Mouse (Mus musculus) ES-E14 (cell line): Measurements from ENCODE around the gene Ehd2. TPM values are rescaled to one million over a fixed set of nuclear protein-coding genes. Genes with fewer than 3 reads are reported as not detected.
A peak's percentile ranks its signal among the peaks of the same experiment; 100 is the strongest.

Source experiments
- DNase-seq: peaks from one replicate; pipeline ENCODE4 v3.0.0-alpha.2; 2013; ENCODE audit warnings: low read depth, low spot score
- H3K27ac ChIP-seq: 2 replicates; pipeline ENCODE4 v1.5.1; 2012; ENCODE audit warnings: low read depth, mild to moderate bottlenecking, low read length, moderate library complexity, mixed read lengths; ENCODE audit not compliant: poor library complexity, insufficient read depth, severe bottlenecking
- H3K36me3 ChIP-seq: 2 replicates; pipeline ENCODE4 v1.6.1; 2012; ENCODE audit warnings: mild to moderate bottlenecking, low read length, moderate library complexity, mixed read lengths; ENCODE audit not compliant: control insufficient read depth, poor library complexity, insufficient read depth, severe bottlenecking
- H3K4me1 ChIP-seq, 2 experiments: fragments of 150-350 bp in 1 of 2; sonication (generic) in 1 of 2; 2 replicates each; pipeline ENCODE4 v1.6.1; 2012; ENCODE audit warnings: low read length in 2 of 2, mild to moderate bottlenecking in 1 of 2, mixed read lengths in 1 of 2; ENCODE audit not compliant: control insufficient read depth in 2 of 2, insufficient read depth in 2 of 2, poor library complexity in 1 of 2
- H3K4me3 ChIP-seq, 2 experiments: fragments of 150-350 bp in 1 of 2; sonication (generic) in 1 of 2; 2 replicates each; pipeline ENCODE4 v1.5.1; 2012; ENCODE audit warnings: low read length in 2 of 2, low read depth in 1 of 2, mild to moderate bottlenecking in 1 of 2, mixed read lengths in 1 of 2; ENCODE audit not compliant: insufficient read depth in 1 of 2, poor library complexity in 1 of 2, severe bottlenecking in 1 of 2
- H3K9ac ChIP-seq: 2 replicates; pipeline ENCODE4 v1.6.1; 2012; ENCODE audit warnings: low read depth, mild to moderate bottlenecking, low read length, mixed read lengths; ENCODE audit not compliant: poor library complexity, insufficient read depth, severe bottlenecking
- H3K9me3 ChIP-seq: fragments of 150-350 bp; sonication (generic); 2 replicates; pipeline ENCODE4 v1.6.1; 2012; ENCODE audit warnings: low read depth, mild to moderate bottlenecking, low read length; ENCODE audit not compliant: control insufficient read depth, insufficient read depth
- CHD2 ChIP-seq: IDR thresholded peaks from 2 replicates; pipeline ENCODE4 v1.6.1; 2014; ENCODE audit warnings: mild to moderate bottlenecking, low read depth, low read length, inconsistent platforms
- HCFC1 ChIP-seq: IDR thresholded peaks from 2 replicates; pipeline ENCODE4 v1.6.1; 2012; ENCODE audit warnings: low read length, inconsistent platforms, borderline replicate concordance; ENCODE audit not compliant: insufficient read depth
- MAFK ChIP-seq: IDR thresholded peaks from 2 replicates; pipeline ENCODE4 v1.6.1; 2014; ENCODE audit warnings: mild to moderate bottlenecking, low read depth, low read length, inconsistent platforms; ENCODE audit not compliant: insufficient read depth
- ZC3H11A ChIP-seq: IDR thresholded peaks from 2 replicates; pipeline ENCODE4 v1.6.1; 2012; ENCODE audit warnings: low read depth, mild to moderate bottlenecking, inconsistent platforms, low read length, borderline replicate concordance
- ZNF384 ChIP-seq: IDR thresholded peaks from 2 replicates; pipeline ENCODE4 v1.6.1; 2012; ENCODE audit warnings: low read depth, low read length, inconsistent platforms
- in situ Hi-C, 2 experiments: fragments of 600-800 bp; cut with MboI; formaldehyde crosslinking; loops; one replicate each; pipeline ENCODE4 v1.15.1; 2025; ENCODE audit warnings: low sequenced_read_pairs in 2 of 2, inconsistent platforms in 1 of 2; ENCODE audit not compliant: unreplicated experiment in 2 of 2
- total RNA-seq: library from RNA; depleted of rRNA; stranded (reverse); fragments of 300-350 nt; gene quantifications from 2 replicates; pipeline ENCODE4 v1.2.3, GENCODE M21; 2012

Ehd2 gene
- total RNA-seq, 1 experiment: 6.8 TPM

DNA sequence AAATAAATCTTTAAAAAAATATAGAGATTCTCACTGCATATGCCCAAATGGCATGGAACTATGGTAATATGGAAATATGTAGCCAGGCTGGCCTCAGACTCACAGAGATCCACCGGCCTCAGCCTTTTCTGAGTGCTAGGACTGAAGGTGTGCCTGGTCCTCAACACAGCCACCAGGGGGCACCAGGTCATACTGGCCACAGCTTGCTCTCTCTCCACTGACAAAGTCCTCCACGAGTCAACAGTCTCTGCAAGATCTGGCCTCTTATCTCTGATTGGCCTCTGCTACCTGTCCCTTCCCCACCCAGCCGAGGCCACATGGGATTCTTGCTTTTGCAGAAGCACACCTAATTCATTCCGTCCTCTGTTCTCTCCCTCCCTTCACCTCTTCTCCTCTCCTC, 37.5 kb downstream of the Ehd2 start:
- TF ChIP-seq MAFK (no peak), ZC3H11A (no peak; the same call in 1 of the 2 replicates), HCFC1 (no peak), CHD2 (no peak), ZNF384 (no peak)
- H3K4me1 ChIP-seq: no peaks in the 10 kb centered on the region; a peak in 2 of 4 replicates
- no peak overlapping the region for H3K27ac ChIP-seq
- no peaks in the 10 kb centered on the region for H3K36me3 ChIP-seq
- H3K9ac ChIP-seq: no peak overlapping the region
- H3K9me3 ChIP-seq: no peaks in the 10 kb centered on the region
- in situ Hi-C loops: no loop called here
- no peak for DNase-seq
- no peak overlapping the region for H3K4me3 ChIP-seq

DNA sequence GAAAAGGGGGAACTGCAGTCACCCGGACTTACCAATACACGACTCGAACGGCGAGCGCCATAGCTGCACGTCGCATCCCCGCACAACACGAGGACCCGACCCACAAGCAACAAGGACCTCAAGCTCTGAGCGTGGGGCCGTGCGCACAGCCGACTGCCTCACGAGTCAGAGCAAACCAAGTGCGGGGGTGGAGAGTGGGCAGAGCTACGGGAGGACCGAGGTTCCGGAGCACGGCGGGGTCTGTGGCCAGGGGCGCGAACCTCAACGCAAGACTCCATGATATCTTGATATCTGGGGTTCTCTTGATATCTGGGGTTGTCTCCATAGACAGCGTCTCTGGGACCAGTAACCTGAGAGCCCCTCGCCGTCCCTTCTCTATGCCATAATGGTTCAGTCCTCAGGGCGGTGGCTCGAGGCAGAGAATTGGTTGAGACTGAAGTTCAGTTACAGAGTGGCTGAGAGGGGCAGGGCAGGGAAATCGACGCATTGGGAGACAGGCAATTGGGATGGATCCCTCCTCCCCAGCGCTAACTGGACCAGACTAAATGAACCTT, 45.1 kb downstream of the Ehd2 start, which contains the start of gene Selenow:
TSS of gene Selenow (minus strand) at position 183 of the 554 bp plus-strand sequence.
- peaks cover 3 to 21% of the 10 kb centered on the region in 2 experiments; a peak in 1 of 4 replicates for H3K4me1 ChIP-seq
- TF ChIP-seq HCFC1: no peak
- no peak for TF ChIP-seq ZC3H11A
- no peak for TF ChIP-seq MAFK
- H3K9me3 ChIP-seq: no peaks in the 10 kb centered on the region
- H3K4me3 ChIP-seq: peak within 1 kb of the TSS; percentile 69 to 87
- DNase-seq: peak; percentile 86
- H3K27ac ChIP-seq: peak within 1 kb of the TSS; percentile 73
- peak within 1 kb of the TSS; percentile 93 for H3K9ac ChIP-seq
- in situ Hi-C loops: no loop called here
- peaks cover 25% of the 10 kb centered on the region for H3K36me3 ChIP-seq

DNA sequence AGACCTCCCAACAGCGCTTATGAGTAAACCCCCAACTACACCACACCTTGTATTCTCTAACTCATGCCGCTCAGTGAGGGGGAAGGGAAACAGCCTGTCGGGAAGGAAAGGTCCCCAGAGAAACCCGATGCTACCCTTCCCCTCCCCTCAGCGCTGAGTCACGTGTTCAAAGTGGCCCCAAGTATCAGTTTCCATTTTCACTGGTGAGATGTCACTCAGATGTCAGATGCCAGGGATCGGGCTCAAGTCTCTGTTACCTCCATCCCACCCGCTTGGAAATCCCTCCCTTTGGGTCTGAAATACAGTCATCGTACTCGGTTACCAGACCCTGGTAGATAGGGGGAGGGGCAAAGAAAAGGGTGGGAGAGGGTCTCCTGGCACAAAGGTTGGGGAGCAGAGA, 45.6 kb downstream of the Ehd2 start:
- TF ChIP-seq ZC3H11A (no peak), MAFK (no peak), HCFC1 (no peak), ZNF384 (no peak), CHD2 (no peak)
- Histone ChIP-seq H3K36me3 (peaks cover 29% of the 10 kb centered on the region), H3K4me1 (peaks cover 3 to 25% of the 10 kb centered on the region in 2 experiments; a peak in 1 of 4 replicates), H3K9me3 (no peaks in the 10 kb centered on the region), H3K27ac (peak overlapping the region; percentile 73), H3K4me3 (peak overlapping the region; percentile 69 to 87), H3K9ac (peak overlapping the region; percentile 93)
- no peak for DNase-seq
- in situ Hi-C loops: no loop called here

DNA sequence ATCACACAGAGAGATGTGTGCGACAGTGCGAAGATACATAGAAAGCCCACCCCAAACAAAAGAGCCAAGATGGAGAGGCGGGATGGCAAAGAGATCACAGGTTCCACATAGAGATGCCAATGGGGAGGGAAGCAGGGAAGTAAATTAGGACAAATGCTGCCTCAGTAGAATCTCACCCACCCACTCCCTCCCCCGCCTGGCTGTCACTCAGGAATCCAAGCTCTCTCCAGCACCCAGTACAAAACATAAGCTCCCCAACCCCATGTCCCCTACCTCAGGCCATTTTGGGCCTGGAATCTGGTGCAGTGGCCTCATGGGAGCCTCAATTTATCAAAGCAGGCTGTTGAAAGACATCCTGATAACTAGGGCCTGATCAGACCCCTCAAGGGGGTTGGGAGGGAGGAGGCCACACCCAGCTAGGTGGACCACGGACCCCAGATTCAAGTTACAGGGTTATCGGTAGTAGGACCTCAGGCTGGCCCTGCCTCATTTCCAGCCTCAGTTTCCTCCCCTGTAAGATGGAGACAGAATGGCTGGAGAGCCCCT, 46.6 kb downstream of the Ehd2 start:
- Histone ChIP-seq H3K27ac (no peak overlapping the region), H3K9me3 (no peaks in the 10 kb centered on the region), H3K9ac (peak overlapping the region; percentile 93; the same call in 1 of the 2 replicates), H3K36me3 (peaks cover 31% of the 10 kb centered on the region), H3K4me3 (peak overlapping the region in 1 of 2 experiments; percentile 87; a peak in 2 of 4 replicates), H3K4me1 (peaks cover 3 to 25% of the 10 kb centered on the region in 2 experiments; a peak in 1 of 4 replicates)
- no peak for DNase-seq
- in situ Hi-C loops: no loop called here
- no peak for TF ChIP-seq ZNF384
- TF ChIP-seq MAFK: no peak
- TF ChIP-seq HCFC1: no peak
- TF ChIP-seq CHD2: no peak
- TF ChIP-seq ZC3H11A: no peak
